Mouse (Mus musculus) C2C12 (cell line): Measurements from ENCODE around the gene Sipa1l3.

ENCODE experiments used
- CTCF ChIP-seq: IDR thresholded peaks from one replicate; pipeline ENCODE4 v1.5.1; 2011; ENCODE audit not compliant: control insufficient read depth, insufficient read depth, insufficient read length
- MYOG ChIP-seq: IDR thresholded peaks from one replicate; pipeline ENCODE4 v1.6.1; 2011; ENCODE audit not compliant: control insufficient read depth, insufficient read length; ENCODE audit errors: extremely low read depth

DNA sequence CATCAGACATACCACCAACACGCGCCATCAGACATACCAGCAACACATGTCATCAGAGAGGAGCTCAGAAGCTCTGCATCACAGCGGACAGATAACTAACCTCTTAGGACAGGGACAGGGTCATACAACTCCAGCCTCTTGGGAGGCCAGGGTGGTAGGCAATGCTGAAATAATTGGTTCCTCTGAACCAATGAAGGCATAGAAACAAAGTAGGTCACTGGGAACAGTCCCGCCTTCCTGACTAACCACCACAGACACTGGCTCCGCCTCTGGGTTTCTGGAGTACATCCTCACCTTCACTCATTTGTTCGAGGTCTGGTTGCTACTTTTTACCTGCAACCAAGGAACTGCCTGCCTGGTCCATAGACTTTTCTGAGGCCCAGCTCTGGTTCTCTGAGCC, 66.1 kb downstream of the Sipa1l3 start:
- no peak for TF ChIP-seq CTCF
- TF ChIP-seq MYOG, result no peak
